Mouse (Mus musculus) liver, embryonic 15.5 days (tissue): ENCODE results near the gene Smpd1. TPM values are rescaled to one million over a fixed set of nuclear protein-coding genes. Genes with fewer than 3 reads are reported as not detected.

ENCODE experiments used
- ATAC-seq: fragments of 200-750 bp; cut with Nextera tagmentation; 2 replicates; pipeline ENCODE4 v1.8.0; 2017; ENCODE audit warnings: moderate number of reproducible peaks, mild to moderate bottlenecking, moderate library complexity; ENCODE audit not compliant: insufficient read depth
- H3K27ac ChIP-seq: fragments of 300-500 bp; sonication (generic); replicated peaks from 2 replicates; pipeline ENCODE4 v1.5.1; 2015; ENCODE audit warnings: mild to moderate bottlenecking, inconsistent platforms
- H3K27me3 ChIP-seq: fragments of 300-500 bp; sonication (generic); 2 replicates; pipeline ENCODE4 v1.6.1; 2015; ENCODE audit warnings: mild to moderate bottlenecking, inconsistent platforms
- H3K36me3 ChIP-seq: fragments of 300-500 bp; sonication (generic); replicated peaks from 2 replicates; pipeline ENCODE4 v1.6.1; 2015; ENCODE audit warnings: moderate library complexity, mild to moderate bottlenecking, inconsistent platforms
- H3K4me1 ChIP-seq: fragments of 300-500 bp; sonication (generic); replicated peaks from 2 replicates; pipeline ENCODE4 v1.6.1; 2015; ENCODE audit warnings: inconsistent platforms
- H3K4me2 ChIP-seq: fragments of 300-500 bp; sonication (generic); 2 replicates; pipeline ENCODE4 v1.6.1; 2015; ENCODE audit warnings: moderate library complexity, mild to moderate bottlenecking, inconsistent platforms
- H3K4me3 ChIP-seq: fragments of 300-500 bp; sonication (generic); replicated peaks from 2 replicates; pipeline ENCODE4 v1.5.1; 2015; ENCODE audit warnings: mild to moderate bottlenecking, inconsistent platforms
- H3K9ac ChIP-seq: fragments of 300-500 bp; sonication (generic); 2 replicates; pipeline ENCODE4 v1.6.1; 2015; ENCODE audit warnings: moderate library complexity, mild to moderate bottlenecking, inconsistent platforms
- H3K9me3 ChIP-seq: fragments of 300-500 bp; sonication (generic); replicated peaks from 2 replicates; pipeline ENCODE4 v1.6.1; 2016; ENCODE audit warnings: inconsistent platforms
- WGBS: fragments of 180-500 bp; shearing (Covaris S2); methylation state at CpG from one replicate; pipeline ENCODE4 v1.1.7; 2015; ENCODE audit warnings: mixed read lengths; ENCODE audit not compliant: insufficient replicate concordance; 5-methylcytosine and 5-hydroxymethylcytosine counted together
- polyA plus RNA-seq: library from polyadenylated mRNA; unstranded; fragments of >200 nt; fragmentation: Nextera tagmentation; extraction: Ambion mirVana; gene quantifications from 2 replicates; pipeline ENCODE4 v1.2.1, GENCODE M21; 2015

The Smpd1 gene
- polyA plus RNA-seq, 1 experiment from 2014 or later: 21.9 TPM

DNA sequence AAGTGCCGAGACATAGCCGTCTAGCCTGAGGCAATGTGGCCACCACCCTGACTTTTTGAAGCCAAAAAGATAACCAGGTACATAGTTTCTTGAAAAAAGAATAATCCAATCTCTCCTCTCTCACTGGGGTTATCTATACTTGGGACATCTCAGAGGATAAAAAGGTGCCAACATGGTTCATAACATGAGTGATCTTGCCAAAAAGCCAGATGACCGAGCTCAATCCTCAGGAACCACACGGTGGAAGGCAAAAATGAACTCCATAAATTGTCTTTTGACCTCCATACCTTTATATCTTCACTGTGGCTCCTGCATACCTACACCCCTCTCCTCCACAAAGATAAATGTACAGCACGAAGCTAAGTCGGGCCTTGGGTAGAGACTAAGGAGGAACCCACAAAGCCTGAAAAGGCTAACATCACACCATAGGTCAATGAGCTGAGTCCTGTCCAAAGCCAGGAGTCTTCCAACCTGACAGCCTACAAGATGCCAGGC is 23.3 kb downstream of the Smpd1 start:
- Histone ChIP-seq H3K36me3 (no peaks in the 10 kb centered on the region), H3K4me1 (peaks cover 14% of the 10 kb centered on the region), H3K9me3 (no peaks in the 10 kb centered on the region), H3K9ac (no peak overlapping the region), H3K4me3 (no peak overlapping the region), H3K27me3 (peaks cover 36% of the 10 kb centered on the region), H3K4me2 (no peak overlapping the region), H3K27ac (no peak overlapping the region)
- no peak for ATAC-seq
- 63% methylated on average over 6 of the region's 6 CpGs for whole genome bisulfite sequencing

DNA sequence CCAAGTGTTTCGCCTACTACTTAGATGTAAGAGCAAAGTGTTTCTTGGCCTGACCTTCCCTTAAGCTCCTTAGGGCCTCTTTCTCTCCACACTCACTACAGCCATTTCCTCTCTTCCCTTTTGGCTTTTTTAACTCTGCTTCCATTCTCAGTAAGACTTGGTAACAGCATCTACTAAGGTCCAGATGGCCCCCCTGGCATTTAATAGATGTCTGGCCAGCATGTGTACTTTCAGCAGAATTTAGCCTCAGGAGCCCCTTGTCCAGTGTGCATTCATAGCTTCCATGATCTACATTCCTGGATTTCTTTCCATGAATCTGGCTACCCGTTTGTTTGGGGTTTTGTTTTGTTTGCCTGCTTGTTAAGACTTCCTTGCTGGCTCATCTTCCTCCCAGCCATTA is 24.3 kb downstream of the Smpd1 start:
- peaks cover 14% of the 10 kb centered on the region for H3K4me1 ChIP-seq
- H3K9ac ChIP-seq: no peak overlapping the region
- no peak overlapping the region for H3K4me3 ChIP-seq
- H3K9me3 ChIP-seq: no peaks in the 10 kb centered on the region
- ATAC-seq: no peak
- no peak overlapping the region for H3K4me2 ChIP-seq
- no peaks in the 10 kb centered on the region for H3K36me3 ChIP-seq
- peaks cover 46% of the 10 kb centered on the region for H3K27me3 ChIP-seq
- 47% methylated on average over 2 of the region's 2 CpGs for WGBS
- H3K27ac ChIP-seq: no peak overlapping the region

DNA sequence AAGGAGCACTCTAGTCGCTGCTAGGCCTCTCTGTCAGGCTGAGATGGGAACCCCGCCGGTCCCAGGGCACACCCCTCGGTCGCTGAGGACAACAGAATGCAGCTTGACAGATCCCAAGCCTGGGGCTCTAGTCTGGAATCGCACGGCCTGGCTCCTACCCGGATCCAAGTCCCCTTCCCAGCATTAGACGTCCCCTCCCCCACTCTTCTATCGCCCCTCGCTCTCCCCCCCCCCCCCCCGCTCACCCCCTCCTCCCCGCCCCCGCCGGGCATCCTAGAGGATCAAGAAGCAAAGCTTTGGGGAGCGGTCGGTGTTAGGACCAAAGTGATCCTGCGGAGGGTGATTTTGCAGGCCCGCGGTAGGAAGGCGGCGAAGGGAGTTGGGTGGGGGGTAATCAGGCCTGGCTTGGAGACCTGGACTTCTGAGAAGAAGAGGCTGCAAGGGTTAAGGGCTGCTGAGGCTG is 26.5 kb downstream of the Smpd1 start:
- Histone ChIP-seq H3K27me3 (peaks cover 46% of the 10 kb centered on the region), H3K36me3 (no peaks in the 10 kb centered on the region), H3K27ac (no peak overlapping the region), H3K9ac (no peak overlapping the region), H3K4me3 (peak overlapping the region; percentile 64), H3K4me2 (peak overlapping the region; percentile 84), H3K4me1 (peaks cover 14% of the 10 kb centered on the region), H3K9me3 (no peaks in the 10 kb centered on the region)
- 4% methylated on average over 21 of the region's 22 CpGs for WGBS
- no peak; the same call in 1 of the 2 replicates for ATAC-seq

DNA sequence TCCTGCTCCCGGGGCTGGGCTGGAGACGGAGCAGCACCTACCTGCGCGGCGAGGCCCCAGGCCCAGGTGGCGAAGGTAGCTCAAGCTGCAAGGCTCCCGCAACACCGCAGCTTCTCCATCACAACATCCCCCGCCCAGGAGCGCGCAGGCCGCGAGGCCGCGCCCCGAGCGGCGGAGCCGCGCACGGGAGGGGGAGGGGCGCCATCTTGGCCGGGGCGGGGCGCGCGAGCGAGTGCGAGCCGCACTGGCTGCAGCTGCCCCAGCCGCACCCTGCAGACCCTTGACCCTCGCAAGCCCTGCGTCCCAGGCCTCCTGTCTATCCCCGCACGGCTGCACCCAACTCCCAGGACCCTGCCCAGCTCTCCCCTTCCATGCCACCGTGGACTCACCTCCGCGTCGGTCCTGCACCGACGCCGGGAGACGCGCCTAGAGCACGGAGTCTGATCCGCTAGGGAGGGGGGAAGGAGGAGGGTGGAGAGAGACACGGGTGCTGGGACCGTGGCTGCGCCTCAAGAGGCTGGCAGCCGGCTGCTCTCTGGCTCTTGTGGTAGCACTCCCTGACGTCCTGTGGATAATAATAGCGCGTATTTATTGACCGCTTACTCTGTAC is 27.0 kb downstream of the Smpd1 start, which contains the start of gene Apbb1:
Gene Apbb1 (minus strand): TSS at position 560 of the 610 bp plus-strand sequence.
- Histone ChIP-seq H3K4me2 (peak within 1 kb of the TSS; percentile 84), H3K4me1 (peaks cover 14% of the 10 kb centered on the region), H3K36me3 (no peaks in the 10 kb centered on the region), H3K27ac (no peak within 1 kb of the TSS; the same call in 1 of the 2 replicates), H3K9me3 (no peaks in the 10 kb centered on the region), H3K9ac (peak within 1 kb of the TSS; percentile 37; the same call in 1 of the 2 replicates), H3K4me3 (peak within 1 kb of the TSS; percentile 64), H3K27me3 (peaks cover 46% of the 10 kb centered on the region)
- WGBS: under 1% methylated on average over 52 of the region's 54 CpGs
- peak; percentile 88 for ATAC-seq

DNA sequence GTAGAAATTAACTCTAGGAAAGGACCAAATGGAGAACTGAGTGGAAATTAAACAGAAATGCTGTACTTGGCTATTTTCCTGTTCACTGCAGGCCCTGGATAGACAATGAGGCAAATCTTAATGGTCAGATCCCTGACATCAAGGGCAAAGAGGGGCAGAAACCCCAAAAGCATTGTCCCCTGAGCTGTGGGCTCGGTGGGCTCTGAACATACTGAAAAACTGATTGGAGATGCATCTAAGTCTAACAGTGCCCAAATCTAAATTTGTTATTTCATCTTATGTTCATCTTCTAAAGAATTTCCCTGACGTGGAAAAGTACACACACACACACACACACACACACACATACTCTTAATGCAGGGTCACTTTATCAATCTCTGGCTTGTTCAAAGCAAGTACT is 27.8 kb downstream of the Smpd1 start:
- Histone ChIP-seq H3K4me2 (peak overlapping the region; percentile 84), H3K36me3 (no peaks in the 10 kb centered on the region), H3K27me3 (peaks cover 46% of the 10 kb centered on the region), H3K9ac (no peak overlapping the region), H3K9me3 (no peaks in the 10 kb centered on the region), H3K27ac (no peak overlapping the region), H3K4me1 (peaks cover 14% of the 10 kb centered on the region), H3K4me3 (0 out of 2 replicates have a peak overlapping the region, but pooled peaks have one; percentile 64)
- no peak for ATAC-seq
- WGBS: 55% methylated on average over 2 of the region's 2 CpGs

DNA sequence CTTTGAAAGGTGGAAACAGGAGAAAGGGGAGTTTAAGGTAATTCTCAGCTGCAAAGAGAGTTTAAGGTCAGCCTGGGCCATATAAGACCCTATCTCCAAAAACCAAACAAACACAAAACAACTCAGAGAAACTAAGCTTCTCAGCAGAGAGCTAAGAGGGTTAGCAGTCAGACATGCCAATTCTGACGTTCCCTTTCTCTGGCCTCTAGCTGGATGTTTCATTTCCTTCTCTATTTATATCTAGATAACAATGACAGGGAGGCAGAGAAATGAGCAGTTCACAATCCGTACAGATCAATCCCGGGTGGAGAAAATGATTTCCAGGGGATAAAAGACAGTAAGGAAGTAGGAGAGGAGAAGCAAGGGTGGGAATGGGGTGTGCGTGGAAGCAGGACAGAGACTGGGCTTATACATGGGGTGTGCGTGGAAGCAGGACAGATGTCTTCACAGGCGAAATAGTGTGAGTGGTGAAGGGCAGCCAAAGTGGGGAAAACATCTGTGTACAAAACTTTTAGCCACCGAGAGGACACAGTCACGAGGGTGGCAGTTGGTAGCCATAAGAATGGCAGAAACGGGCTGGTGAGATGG is 34.3 kb downstream of the Smpd1 start:
- Histone ChIP-seq H3K27me3 (0 out of 2 replicates have a peak, but pooled peaks cover under 1% of the 10 kb centered on the region), H3K4me1 (no peaks in the 10 kb centered on the region), H3K9ac (no peak overlapping the region), H3K36me3 (peaks cover 4% of the 10 kb centered on the region; the same call in 1 of the 2 replicates), H3K4me2 (no peak overlapping the region), H3K27ac (no peak overlapping the region), H3K4me3 (no peak overlapping the region), H3K9me3 (no peaks in the 10 kb centered on the region)
- no peak for ATAC-seq
- 37% methylated on average over 9 of the region's 9 CpGs for WGBS

DNA sequence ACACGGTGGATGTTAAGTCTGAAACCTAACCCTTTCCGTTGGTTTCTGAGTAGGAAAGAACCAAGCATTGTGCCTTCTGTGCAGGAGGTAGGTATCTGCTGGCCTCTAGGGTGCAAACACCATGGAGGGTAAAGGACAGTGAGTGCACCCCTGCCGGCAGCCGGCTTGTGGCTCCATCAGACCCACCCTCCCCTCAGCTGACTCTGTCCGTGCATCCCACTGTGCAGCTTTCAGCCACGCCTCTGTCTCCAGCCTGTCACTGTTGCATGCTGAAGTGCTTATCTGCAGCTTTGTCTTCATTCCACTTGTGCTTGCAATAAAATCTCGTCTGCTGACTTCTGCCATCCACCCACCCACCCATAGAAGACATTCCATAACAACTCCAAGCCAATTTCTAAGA is 35.9 kb downstream of the Smpd1 start:
- peaks cover 4% of the 10 kb centered on the region; the same call in 1 of the 2 replicates for H3K36me3 ChIP-seq
- WGBS: 41% methylated on average over 7 of the region's 7 CpGs
- H3K4me2 ChIP-seq: no peak overlapping the region
- H3K4me3 ChIP-seq: no peak overlapping the region
- H3K9me3 ChIP-seq: no peaks in the 10 kb centered on the region
- H3K27ac ChIP-seq: no peak overlapping the region
- H3K27me3 ChIP-seq: no peaks in the 10 kb centered on the region
- no peaks in the 10 kb centered on the region for H3K4me1 ChIP-seq
- no peak for ATAC-seq
- no peak overlapping the region for H3K9ac ChIP-seq

DNA sequence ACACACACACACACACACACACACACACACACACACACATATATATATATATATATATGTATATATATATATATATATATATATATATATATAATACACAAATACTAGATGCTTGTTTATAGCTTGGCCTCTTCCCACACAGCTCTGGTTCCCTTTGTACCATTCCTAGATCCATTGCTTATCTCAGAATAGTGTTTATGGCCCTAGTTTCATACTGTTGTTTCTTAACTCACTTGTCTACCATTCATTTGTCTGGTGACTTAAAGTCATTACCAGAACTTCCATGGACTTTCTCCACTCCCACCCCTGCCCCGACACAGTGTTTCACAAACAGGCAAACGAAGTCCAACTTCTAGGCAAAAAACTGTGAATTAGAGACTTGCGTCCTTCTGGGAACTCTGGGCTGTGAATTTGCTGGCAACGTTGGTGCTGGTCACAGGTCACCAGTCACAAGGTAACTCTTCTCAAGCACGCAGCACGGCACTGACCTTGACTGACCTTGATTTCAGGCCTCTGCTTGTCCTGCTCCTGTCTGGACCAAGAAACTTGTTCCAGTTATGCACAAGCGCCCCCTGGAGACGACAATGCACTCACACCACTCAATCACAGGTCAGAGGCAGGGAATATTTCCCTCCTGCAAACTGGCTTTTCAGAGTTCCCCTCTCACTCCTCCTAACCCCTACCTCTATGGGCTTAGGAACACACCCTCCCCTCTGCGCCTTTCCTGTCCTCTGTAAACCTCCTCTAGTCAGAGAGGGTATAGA is 48.9 kb downstream of the Smpd1 start:
- Histone ChIP-seq H3K9me3 (no peaks in the 10 kb centered on the region), H3K9ac (no peak overlapping the region), H3K4me1 (no peaks in the 10 kb centered on the region), H3K27me3 (no peaks in the 10 kb centered on the region), H3K36me3 (no peaks in the 10 kb centered on the region), H3K4me3 (no peak overlapping the region), H3K27ac (no peak overlapping the region), H3K4me2 (no peak overlapping the region)
- ATAC-seq: 0 out of 2 replicates have a peak, but pooled peaks have one; percentile 40
- WGBS: 29% methylated on average over 9 of the region's 9 CpGs

Other genes with a start within 250 kb of the Smpd1 start
- not detected in 2 replicates for gene Olfr689, start 243.2 kb upstream of the Smpd1 start, polyA plus RNA-seq
- not detected in 2 replicates for gene Olfr690, start 220.3 kb upstream of the Smpd1 start, polyA plus RNA-seq
- gene Olfr691, start 212.1 kb upstream of the Smpd1 start, polyA plus RNA-seq: not detected in 2 replicates
- gene Olfr692, start 186.1 kb upstream of the Smpd1 start, polyA plus RNA-seq: not detected in 2 replicates
- not detected in 2 replicates for gene Gm5901, start 179.3 kb upstream of the Smpd1 start, polyA plus RNA-seq
- gene Fam160a2, start 154.3 kb upstream of the Smpd1 start, polyA plus RNA-seq: 12.6 and 17.6 TPM in 2 replicates
- gene Cnga4, start 149.8 kb upstream of the Smpd1 start, polyA plus RNA-seq: not detected in 2 replicates
- gene Cckbr, start 128.6 kb upstream of the Smpd1 start, polyA plus RNA-seq: not detected in 2 replicates
- 5.5 and 5.7 TPM in 2 replicates for gene Cavin3, start 72.1 kb upstream of the Smpd1 start, polyA plus RNA-seq
- 2.3 and 2.4 TPM in 2 replicates for gene Apbb1, start 27.3 kb downstream of the Smpd1 start, polyA plus RNA-seq
- 343 and 400 TPM in 2 replicates for gene Hpx, start 45.8 kb downstream of the Smpd1 start, polyA plus RNA-seq
- gene Trim3, start 79.2 kb downstream of the Smpd1 start, polyA plus RNA-seq: 3.5 and 4.9 TPM in 2 replicates
- 94.4 and 98.5 TPM in 2 replicates for gene Timm10b, start 85.7 kb downstream of the Smpd1 start, polyA plus RNA-seq
- gene Arfip2, start 86.1 kb downstream of the Smpd1 start, polyA plus RNA-seq: 10.9 and 13.8 TPM in 2 replicates
- gene Gm45799, start 86.2 kb downstream of the Smpd1 start, polyA plus RNA-seq: 14.4 and 24.6 TPM in 2 replicates
- 0.10 and 0.32 TPM in 2 replicates for gene Dnhd1, start 96.5 kb downstream of the Smpd1 start, polyA plus RNA-seq
- 120 and 127 TPM in 2 replicates for gene Ilk, start 182.2 kb downstream of the Smpd1 start, polyA plus RNA-seq
- 10.7 and 12.6 TPM in 2 replicates for gene Rrp8, start 183.0 kb downstream of the Smpd1 start, polyA plus RNA-seq
- gene Taf10, start 190.0 kb downstream of the Smpd1 start, polyA plus RNA-seq: 110 and 117 TPM in 2 replicates
- 59.4 and 62.5 TPM in 2 replicates for gene Tpp1, start 197.9 kb downstream of the Smpd1 start, polyA plus RNA-seq
- 0.76 and 0.82 TPM in 2 replicates for gene Dchs1, start 233.3 kb downstream of the Smpd1 start, polyA plus RNA-seq